Comparison of ENCODE assay signal across 8 mouse cellular contexts in genomic region chr8:126970579-126971313, GRCm38 (mm10). TPM values are rescaled to one million over a fixed set of nuclear protein-coding genes. Genes with fewer than 3 reads are reported as not detected.
DNase-seq lines count a peak whose midpoint lies in the region; ATAC-seq and TF ChIP-seq lines count a peak whose summit lies in the region.

TSS of gene Rbm34 (minus strand) at chr8:126971071.

- no peaks in the 10 kb centered on the region for H3K27me3 ChIP-seq in forebrain, embryonic 10.5 days (ENCODE audit: poor library complexity, severe bottlenecking)
- no peaks in the 10 kb centered on the region for H3K27me3 ChIP-seq in heart, embryonic 15.5 days
- H3K27me3 ChIP-seq in liver, embryonic 14.5 days (ENCODE audit: control insufficient read depth, insufficient read depth, low read length) = no peaks in the 10 kb centered on the region
- H3K27me3 ChIP-seq in neural tube, embryonic 11.5 days (ENCODE audit: control insufficient read depth, insufficient read depth, low read length) = no peaks in the 10 kb centered on the region
- H3K27me3 ChIP-seq in stomach, postnatal 0 days (ENCODE audit: control insufficient read depth, insufficient read depth, low read length) = no peaks in the 10 kb centered on the region

- peak within 1 kb of the TSS; percentile 91 for H3K4me2 ChIP-seq in heart, embryonic 15.5 days
- peak within 1 kb of the TSS; percentile 67 for H3K4me2 ChIP-seq in liver, embryonic 14.5 days (ENCODE audit: low read depth)
- peak within 1 kb of the TSS; percentile 73 for H3K4me2 ChIP-seq in neural tube, embryonic 11.5 days (ENCODE audit: low read depth)
- peak within 1 kb of the TSS; percentile 86 for H3K4me2 ChIP-seq in stomach, postnatal 0 days (replicated peaks; ENCODE audit: low read depth)

- under 1% methylated on average over 50 of the region's 50 CpGs for WGBS in forebrain, embryonic 10.5 days
- WGBS in heart, embryonic 15.5 days = under 1% methylated on average over 50 of the region's 50 CpGs
- WGBS in liver, embryonic 14.5 days (ENCODE audit: insufficient replicate concordance) = under 1% methylated on average over 50 of the region's 50 CpGs
- WGBS in neural tube, embryonic 11.5 days = under 1% methylated on average over 47 of the region's 50 CpGs
- WGBS in stomach, postnatal 0 days = under 1% methylated on average over 36 of the region's 50 CpGs

- peak within 1 kb of the TSS; percentile 99 for H3K4me3 ChIP-seq in forebrain, embryonic 10.5 days
- H3K4me3 ChIP-seq in heart, embryonic 15.5 days = peak within 1 kb of the TSS; percentile 96
- H3K4me3 ChIP-seq in liver, embryonic 14.5 days (ENCODE audit: insufficient read depth in 1 of 2, low read depth in 2 of 2, low read length in 2 of 2) = peak within 1 kb of the TSS; percentile 68 to 94
- peak within 1 kb of the TSS; percentile 90 for H3K4me3 ChIP-seq in neural tube, embryonic 11.5 days (ENCODE audit: low read depth, low read length)
- H3K4me3 ChIP-seq in stomach, postnatal 0 days (ENCODE audit: low read depth, low read length) = peak within 1 kb of the TSS; percentile 92

- H3K9me3 ChIP-seq in forebrain, embryonic 10.5 days = no peaks in the 10 kb centered on the region
- no peaks in the 10 kb centered on the region for H3K9me3 ChIP-seq in heart, embryonic 15.5 days (replicated peaks)
- H3K9me3 ChIP-seq in liver, embryonic 14.5 days (ENCODE audit: control insufficient read depth, low read length) = no peaks in the 10 kb centered on the region
- H3K9me3 ChIP-seq in neural tube, embryonic 11.5 days (ENCODE audit: control insufficient read depth, low read length) = no peaks in the 10 kb centered on the region
- no peaks in the 10 kb centered on the region for H3K9me3 ChIP-seq in stomach, postnatal 0 days (ENCODE audit: control insufficient read depth, low read length)

- peak within 1 kb of the TSS; percentile 90 for H3K9ac ChIP-seq in heart, embryonic 15.5 days
- peak within 1 kb of the TSS; percentile 66 for H3K9ac ChIP-seq in liver, embryonic 14.5 days (replicated peaks)
- H3K9ac ChIP-seq in neural tube, embryonic 11.5 days (ENCODE audit: low read length) = peak within 1 kb of the TSS; percentile 79
- peak within 1 kb of the TSS; percentile 82 for H3K9ac ChIP-seq in stomach, postnatal 0 days (ENCODE audit: low read length)

- peak; percentile 42; the same call in 1 of the 2 replicates for TF ChIP-seq EP300 in liver, embryonic 14.5 days (IDR thresholded peaks at IDR 0.05; ENCODE audit: low read depth)
- no peak for TF ChIP-seq EP300 in stomach, postnatal 0 days (optimal IDR thresholded peaks at IDR 0.05)

- peaks cover 22% of the 10 kb centered on the region for H3K4me1 ChIP-seq in forebrain, embryonic 10.5 days
- peaks cover 9% of the 10 kb centered on the region for H3K4me1 ChIP-seq in heart, embryonic 15.5 days (replicated peaks)
- peaks cover 3 to 20% of the 10 kb centered on the region in 2 experiments for H3K4me1 ChIP-seq in liver, embryonic 14.5 days (replicated peaks; ENCODE audit: control insufficient read depth in 2 of 2, insufficient read depth in 2 of 2, low read length in 1 of 2)
- H3K4me1 ChIP-seq in neural tube, embryonic 11.5 days (ENCODE audit: control insufficient read depth, insufficient read depth, low read length) = no peaks in the 10 kb centered on the region
- H3K4me1 ChIP-seq in stomach, postnatal 0 days (replicated peaks; ENCODE audit: control insufficient read depth, insufficient read depth) = no peaks in the 10 kb centered on the region

- peak within 1 kb of the TSS; percentile 88 for H3K27ac ChIP-seq in forebrain, embryonic 10.5 days
- H3K27ac ChIP-seq in heart, embryonic 15.5 days = peak within 1 kb of the TSS; percentile 71
- H3K27ac ChIP-seq in liver, embryonic 14.5 days = no peak within 1 kb of the TSS
- 0 out of 2 replicates have a peak within 1 kb of the TSS, but pooled peaks have one; percentile 21 for H3K27ac ChIP-seq in neural tube, embryonic 11.5 days (ENCODE audit: low read depth, low read length)
- H3K27ac ChIP-seq in stomach, postnatal 0 days (replicated peaks) = peak within 1 kb of the TSS; percentile 78

- no peak for TF ChIP-seq CTCF in liver, embryonic 14.5 days (IDR thresholded peaks at IDR 0.05; ENCODE audit: low read depth)
- TF ChIP-seq CTCF in stomach, postnatal 0 days (IDR thresholded peaks at IDR 0.05; ENCODE audit: low read depth) = no peak; the same call in 1 of the 2 replicates

- peak; percentile 100 for ATAC-seq in CD4-positive, CD25-positive, alpha-beta regulatory T cell, adult 4 months
- peak; percentile 94 for ATAC-seq in heart, embryonic 15.5 days (replicated peaks; ENCODE audit: insufficient number of reproducible peaks, insufficient read depth, low FRiP score, low read depth)
- ATAC-seq in liver, embryonic 14.5 days (ENCODE audit: insufficient read depth) = peak; percentile 97
- peak; percentile 97 for ATAC-seq in neural tube, embryonic 11.5 days (ENCODE audit: insufficient read depth, low FRiP score, low TSS enrichment)
- ATAC-seq in stomach, postnatal 0 days (ENCODE audit: low FRiP score, low TSS enrichment) = peak; percentile 98

- peaks cover 37% of the 10 kb centered on the region for H3K36me3 ChIP-seq in forebrain, embryonic 10.5 days (replicated peaks)
- H3K36me3 ChIP-seq in heart, embryonic 15.5 days = peaks cover 21% of the 10 kb centered on the region; the same call in 1 of the 2 replicates
- H3K36me3 ChIP-seq in liver, embryonic 14.5 days (replicated peaks; ENCODE audit: control insufficient read depth, insufficient read depth, low read depth) = peaks cover 3% of the 10 kb centered on the region; the same call in 1 of the 2 replicates
- H3K36me3 ChIP-seq in neural tube, embryonic 11.5 days (ENCODE audit: control insufficient read depth, insufficient read depth, low read length) = no peaks in the 10 kb centered on the region; the same call in 1 of the 2 replicates
- H3K36me3 ChIP-seq in stomach, postnatal 0 days (ENCODE audit: control insufficient read depth, insufficient read depth, low read length) = 0 out of 2 replicates have a peak, but pooled peaks cover 2% of the 10 kb centered on the region

- peak; percentile 86 for DNase-seq in c-Kit-negative CD71-positive TER-119-positive erythroid progenitor cells, embryonic 14.5 days (ENCODE audit: low read depth, low spot score)
- peak; percentile 92 for DNase-seq in forebrain, embryonic 10.5 days (ENCODE audit: extremely low spot score, low spot score)
- DNase-seq in kidney, postnatal 25 days = peak; percentile 93 to 95
- peak; percentile 89 to 93 (median 91) for DNase-seq in liver, embryonic 14.5 days (ENCODE audit: low read depth in 3 of 3, low spot score in 3 of 3)
- peak; percentile 96 for DNase-seq in neural tube, embryonic 11.5 days (ENCODE audit: low spot score)
- DNase-seq in stomach, postnatal 0 days (ENCODE audit: low spot score) = peak; percentile 95

RNA-seq across cellular contexts. Expression of gene Rbm34, which starts in this region (rescaled TPM):
- 10 to 100 TPM; 12.7 to 20.8 TPM for polyA plus RNA-seq in CD4-positive, CD25-positive, alpha-beta regulatory T cell, adult 4 months (2017; shearing (Covaris generic))
- 26.1 and 26.5 TPM in 2 replicates for polyA plus RNA-seq in forebrain, embryonic 10.5 days (2016; fragmentation: Nextera tagmentation; extraction: Ambion mirVana)
- polyA plus RNA-seq in heart, embryonic 15.5 days (2015; fragmentation: Nextera tagmentation; extraction: Ambion mirVana) = 11.6 and 12.0 TPM in 2 replicates
- 2.1 and 5.2 TPM in 2 replicates for polyA plus RNA-seq in liver, embryonic 14.5 days (2012; rRNA removed)
- 9.6 and 11.2 TPM in 2 replicates for polyA plus RNA-seq in liver, embryonic 14.5 days (2014; fragmentation: Nextera tagmentation; extraction: Ambion mirVana)
- 27.3 and 28.6 TPM in 2 replicates for polyA plus RNA-seq in neural tube, embryonic 11.5 days (2014; fragmentation: Nextera tagmentation; extraction: Ambion mirVana)
- 18.4 and 19.5 TPM in 2 replicates for polyA plus RNA-seq in stomach, postnatal 0 days (2015; fragmentation: Nextera tagmentation; extraction: Ambion mirVana)
